Mouse (Mus musculus) cerebellum, postnatal 36 days (tissue): ENCODE data around the gene Pxk.
A peak's percentile ranks its signal among the peaks of the same experiment; 100 is the strongest.

Source experiments
- DNase-seq, 2 experiments: peaks; one replicate each; pipeline ENCODE4 v3.0.0; 2021 to 2022; ENCODE audit warnings: mixed read lengths in 2 of 2

Gene Pxk

DNA sequence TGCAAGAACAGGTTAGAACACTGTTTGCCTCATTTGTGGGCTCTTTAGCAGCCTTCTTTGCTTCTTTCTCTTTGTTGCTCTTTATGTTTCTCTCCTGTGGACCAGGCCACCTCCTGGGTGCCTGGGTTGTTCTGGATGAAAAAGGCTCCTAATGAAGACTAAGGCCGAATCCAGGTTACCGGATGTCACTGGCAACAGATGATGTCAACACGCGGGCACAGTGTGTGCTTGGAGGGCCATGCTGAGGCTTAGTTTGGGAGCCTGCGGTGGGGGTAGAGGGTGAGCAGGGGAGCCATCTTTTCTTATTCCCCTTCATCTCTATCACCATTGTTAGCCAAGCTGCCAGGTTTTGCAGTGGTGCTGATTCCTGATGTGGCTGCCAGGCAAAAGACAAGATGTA is 109.5 kb downstream of the Pxk start:
- DNase-seq: no peak

DNA sequence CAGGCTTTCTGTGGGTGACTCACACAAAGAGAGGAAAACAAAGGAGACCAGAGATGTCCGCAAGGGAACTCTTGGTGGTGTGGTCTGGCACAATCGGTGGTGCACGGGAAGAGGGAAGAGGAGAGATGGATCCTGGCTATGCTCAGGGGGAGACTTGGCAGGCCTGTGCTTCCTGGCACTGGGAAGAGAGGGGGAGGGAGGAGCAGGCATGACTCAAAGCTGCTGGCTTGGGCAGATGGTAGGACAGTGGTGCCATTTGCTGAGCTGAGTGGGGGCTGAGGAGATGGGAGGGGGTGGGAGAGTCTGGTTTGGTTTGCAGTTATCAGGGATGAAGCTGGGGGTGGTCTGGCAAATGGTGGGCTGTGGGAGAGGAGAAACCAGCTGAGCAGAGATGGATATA is 110.9 kb downstream of the Pxk start:
- DNase-seq: peak; percentile 24 to 39

DNA sequence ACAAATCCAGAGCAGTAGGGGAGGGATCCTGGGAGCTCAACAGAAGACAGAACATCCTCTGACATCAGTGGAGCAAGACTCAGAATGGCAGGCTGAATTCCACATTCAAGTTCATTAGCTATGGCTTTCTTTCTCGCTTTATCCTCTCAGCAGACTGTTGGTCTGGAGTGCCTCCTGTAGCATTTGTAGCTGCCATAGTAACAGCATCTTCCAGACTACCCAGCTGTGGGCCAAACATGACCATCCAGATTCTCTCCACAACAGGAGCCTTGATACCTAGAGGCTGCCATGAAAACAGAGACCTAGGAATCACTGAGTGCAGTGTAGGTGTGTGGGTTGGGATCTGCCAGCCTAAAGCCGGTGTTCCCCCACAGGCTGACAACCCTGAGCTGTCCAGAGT is 111.9 kb downstream of the Pxk start:
- no peak for DNase-seq

DNA sequence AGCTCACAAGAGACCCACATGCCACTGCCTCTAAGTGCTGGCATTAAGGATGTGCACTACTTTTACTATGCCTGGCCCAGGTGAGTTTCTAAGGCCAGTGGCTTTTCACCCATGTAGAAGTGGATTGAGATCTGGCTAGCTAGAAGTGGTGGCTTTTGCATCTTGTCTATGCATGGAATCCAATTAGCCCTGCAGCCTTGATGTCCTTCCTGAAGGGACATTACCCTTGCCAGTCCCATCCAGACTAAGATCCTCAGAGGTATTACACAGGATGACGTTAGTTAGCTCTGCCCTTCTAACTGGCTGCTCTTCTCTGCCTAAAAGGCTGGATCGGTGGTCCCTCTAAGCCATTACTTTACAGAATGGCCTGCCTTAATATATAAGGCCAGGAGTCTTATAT is 115.0 kb downstream of the Pxk start:
- DNase-seq: no peak

DNA sequence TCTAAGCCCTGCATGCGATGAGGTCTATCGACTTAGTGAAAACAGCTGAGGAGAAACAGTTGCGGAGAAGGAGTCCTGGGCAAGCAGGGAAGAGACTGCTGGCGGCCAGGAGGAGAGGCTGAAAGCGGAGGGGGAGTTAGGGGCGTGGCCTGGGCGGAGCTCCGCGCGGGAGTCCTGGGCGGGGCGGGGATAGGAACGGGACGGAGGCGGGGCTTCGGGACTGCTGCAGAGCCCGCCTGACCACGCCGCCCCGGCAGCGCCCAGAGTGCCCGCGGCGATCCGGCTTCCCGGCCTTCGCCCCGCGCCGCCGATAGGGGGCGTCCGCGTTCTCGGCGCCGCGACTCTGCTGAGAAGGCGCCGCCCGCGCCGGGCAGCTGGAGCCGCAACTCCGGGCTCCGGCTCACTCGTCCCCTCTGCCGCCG is 115.8 kb downstream of the Pxk start, which contains the start of gene Kctd6:
Gene Kctd6 (plus strand): TSS at position 338 of the 422 bp plus-strand sequence.
- DNase-seq: peak; percentile 97 to 99
